Mouse (Mus musculus) WW6 (cell line): Measurements from ENCODE around the gene Exoc6b.

Source experiments
- DNase-seq: peaks from one replicate; pipeline ENCODE4 v3.0.0-alpha.2; 2013; ENCODE audit warnings: low read depth, low spot score

Gene Exoc6b

DNA sequence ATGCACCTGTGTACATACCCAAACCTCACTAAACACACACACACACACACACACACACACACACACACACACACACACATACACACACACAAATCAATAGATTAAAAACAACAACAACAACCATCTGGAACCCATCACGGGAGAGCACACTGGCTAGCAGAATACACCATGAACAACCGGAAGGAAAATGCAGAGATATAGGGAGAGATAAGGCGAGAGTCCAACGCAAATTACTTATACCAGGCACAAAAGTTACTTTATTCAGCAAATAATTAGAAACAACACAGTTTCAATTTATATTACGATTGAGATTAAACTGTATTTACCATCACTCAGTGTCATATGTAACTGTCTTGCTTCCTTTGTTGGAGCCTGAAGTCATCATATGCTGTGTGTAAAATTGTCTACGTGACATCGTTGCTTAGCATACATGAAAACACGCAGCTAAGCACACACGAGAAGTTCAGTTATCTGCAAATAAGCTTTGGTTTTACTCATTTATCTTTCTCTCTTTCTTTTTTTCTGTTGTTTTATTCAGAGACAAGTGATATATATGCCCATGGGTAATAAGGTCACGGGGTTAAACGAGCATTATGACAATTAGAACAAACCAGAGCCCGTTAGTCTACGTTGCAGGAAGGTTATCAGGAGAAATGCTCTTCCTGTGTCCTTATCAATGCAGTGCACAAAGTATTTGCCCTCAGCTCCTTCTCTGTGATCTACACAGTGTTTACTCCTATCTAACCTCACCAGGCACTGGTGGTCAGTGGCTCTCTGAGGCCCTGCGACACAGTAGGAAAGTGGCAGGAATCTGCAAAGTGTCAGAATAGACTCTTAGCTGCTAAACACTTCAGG lies 186.4 kb downstream of the Exoc6b start:
- no peak for DNase-seq

DNA sequence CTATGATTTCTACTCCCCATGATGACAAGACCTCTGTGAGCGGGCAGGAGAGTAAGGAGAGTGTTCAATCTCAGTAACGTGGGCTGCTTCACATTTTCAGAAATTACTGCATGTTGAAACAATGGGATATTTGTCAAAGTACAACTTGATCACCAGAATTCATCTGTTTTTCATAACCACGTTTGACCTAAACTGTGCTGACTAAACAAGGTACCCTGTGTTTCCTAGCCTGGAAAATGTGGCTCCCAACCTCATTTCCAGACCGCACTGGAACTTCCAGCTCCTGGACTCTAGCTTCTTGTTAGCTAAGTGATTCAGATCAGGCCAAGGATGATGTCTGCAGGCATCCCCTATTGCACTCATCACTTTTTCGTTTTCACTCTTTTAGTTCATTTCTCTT lies 193.4 kb downstream of the Exoc6b start:
- DNase-seq, result no peak

DNA sequence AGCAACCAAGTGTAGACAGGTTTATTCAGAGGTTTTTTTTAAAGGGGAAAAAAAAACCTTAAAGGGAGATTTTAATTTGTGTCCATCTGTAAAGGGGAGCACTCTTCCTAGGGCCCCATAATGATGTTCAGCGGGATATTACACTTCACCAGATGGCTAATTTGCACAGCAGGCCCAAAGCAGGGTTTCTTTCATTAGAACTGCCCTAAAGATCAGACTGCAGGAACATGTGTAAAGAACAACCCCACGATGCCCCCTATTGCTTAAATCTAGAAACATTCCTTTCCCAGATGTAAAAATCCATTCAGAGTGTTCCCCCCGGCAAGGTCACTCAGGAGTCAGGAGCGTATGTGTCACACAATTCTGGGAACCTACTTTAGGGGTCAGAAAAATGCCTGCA lies 202.2 kb downstream of the Exoc6b start:
- no peak for DNase-seq

DNA sequence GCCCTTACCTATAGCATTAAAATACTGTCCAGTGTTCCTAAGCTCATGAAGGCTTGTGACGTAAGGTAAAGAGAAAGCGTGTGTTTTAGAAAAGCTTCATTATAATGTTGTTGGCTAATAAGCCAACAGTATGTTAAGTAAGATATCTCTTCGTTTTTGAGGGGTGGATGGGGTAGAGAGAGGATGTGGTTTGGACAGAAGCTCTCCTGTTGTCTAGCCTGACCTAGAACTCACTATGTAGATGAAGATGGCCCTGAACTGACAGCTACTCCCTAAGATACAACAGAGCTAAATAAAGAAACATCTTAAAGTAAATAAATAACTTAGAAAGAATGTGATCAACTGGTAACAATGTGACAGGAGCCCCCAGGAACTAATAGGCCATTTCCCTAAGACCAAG lies 204.7 kb downstream of the Exoc6b start:
- no peak for DNase-seq

DNA sequence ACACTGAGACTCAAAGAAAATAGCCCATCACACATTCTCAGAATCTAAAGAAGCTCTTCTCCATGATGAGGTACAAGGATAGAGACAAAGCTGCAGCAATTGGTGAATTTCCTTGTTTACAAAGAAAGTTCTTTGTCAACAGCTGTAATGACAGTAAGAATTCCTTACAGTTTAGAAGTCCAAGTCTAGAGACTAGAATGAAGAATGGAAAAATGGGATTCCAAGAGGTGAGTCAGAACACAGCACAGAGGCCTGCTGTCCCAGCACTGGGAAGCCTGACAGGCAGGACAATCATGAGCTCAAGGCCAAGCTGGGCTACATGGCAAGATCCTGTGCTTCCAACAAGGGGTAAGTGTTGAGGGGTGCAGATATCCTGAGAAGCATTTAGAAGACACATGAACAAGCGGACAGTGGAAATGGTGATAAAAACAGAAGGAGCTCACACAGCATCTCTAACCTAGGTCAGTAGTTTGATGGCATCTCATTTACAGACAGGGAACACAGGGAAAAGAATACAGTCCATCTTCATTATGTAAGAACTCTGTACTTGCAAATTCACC lies 205.4 kb downstream of the Exoc6b start:
- DNase-seq, result no peak

DNA sequence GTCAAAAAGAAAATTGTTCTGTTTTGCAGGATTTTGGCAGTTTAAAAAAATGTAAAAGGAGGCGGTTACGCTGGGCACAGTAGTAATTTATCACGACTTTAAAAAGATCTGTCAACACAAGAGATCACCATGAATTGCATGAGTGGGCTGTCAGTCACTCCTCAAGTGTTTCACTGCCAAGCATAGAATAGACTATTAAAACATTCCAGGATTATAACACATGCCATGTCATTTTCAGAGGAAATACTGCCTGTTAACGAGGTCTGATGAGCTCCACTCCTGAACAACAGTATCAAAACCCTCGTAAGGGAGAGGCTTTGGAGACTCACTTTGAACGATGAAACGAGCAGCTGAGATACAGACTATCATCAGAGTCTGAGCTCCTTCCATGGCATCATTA lies 223.6 kb downstream of the Exoc6b start:
- no peak for DNase-seq

DNA sequence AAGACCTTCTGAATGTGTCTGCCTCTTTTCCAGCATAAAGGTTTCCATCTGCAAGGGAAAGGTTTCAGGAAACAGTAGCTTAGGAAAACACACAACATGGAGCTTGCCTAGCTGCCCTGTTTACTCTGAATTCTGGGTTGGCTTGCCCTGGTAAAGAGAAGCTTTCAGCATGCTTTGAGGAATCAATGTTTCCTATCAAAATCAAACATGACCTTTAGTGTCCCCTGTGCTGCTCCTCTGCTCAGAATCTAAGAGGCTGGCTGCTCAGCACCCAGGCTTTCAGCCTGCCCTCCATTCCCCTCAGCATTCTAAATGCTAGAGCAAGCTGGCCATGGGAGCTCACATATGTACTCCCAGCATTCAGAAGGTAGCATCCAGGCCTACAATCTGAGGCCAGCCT lies 228.2 kb downstream of the Exoc6b start:
- no peak for DNase-seq

DNA sequence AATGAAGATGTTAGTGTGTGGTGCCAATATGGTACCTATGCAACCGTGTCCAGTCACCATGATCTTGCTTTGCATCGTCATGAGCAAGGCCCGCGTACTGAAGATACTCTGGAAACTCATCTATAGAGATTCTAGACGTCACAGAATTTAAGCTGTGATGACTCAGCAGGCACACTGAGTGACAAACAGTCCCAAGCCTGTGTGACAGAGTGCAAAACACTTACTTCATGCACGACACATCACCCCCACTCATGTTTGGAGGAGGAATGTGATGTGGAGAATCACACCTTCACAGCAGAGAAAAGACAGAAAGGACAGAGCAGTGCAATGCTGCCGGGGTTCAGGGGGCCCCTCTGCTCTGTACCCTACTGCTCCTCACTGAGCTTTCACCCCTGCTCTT lies 261.8 kb downstream of the Exoc6b start:
- DNase-seq, result no peak

DNA sequence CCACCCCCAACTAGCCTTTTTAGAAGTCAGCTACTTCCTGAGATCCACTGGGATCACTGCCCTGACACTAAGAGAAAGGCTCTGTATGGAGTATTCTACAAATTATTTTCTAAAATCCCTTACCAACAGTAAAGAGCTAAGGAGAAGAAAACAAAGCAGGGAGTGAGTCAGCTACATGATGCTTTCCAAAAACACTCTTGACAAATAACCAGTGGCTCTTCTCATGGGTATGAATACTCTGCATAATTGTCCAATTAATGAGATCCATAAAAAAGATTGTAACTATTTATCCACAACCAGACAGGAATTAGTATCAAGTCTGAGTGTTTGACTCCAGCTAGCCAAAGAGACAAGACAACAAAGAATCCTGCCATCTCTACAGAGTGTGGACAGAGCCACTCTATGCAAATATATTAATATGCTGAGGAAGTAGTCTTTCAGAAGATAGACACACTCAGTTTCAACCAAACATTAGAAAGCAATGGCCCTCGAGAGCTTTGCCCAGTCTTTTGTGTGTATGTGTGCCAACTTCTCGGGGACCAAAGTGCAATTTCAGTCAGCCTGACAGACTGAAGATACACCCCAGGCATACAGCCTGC lies 263.1 kb downstream of the Exoc6b start:
- no peak for DNase-seq

DNA sequence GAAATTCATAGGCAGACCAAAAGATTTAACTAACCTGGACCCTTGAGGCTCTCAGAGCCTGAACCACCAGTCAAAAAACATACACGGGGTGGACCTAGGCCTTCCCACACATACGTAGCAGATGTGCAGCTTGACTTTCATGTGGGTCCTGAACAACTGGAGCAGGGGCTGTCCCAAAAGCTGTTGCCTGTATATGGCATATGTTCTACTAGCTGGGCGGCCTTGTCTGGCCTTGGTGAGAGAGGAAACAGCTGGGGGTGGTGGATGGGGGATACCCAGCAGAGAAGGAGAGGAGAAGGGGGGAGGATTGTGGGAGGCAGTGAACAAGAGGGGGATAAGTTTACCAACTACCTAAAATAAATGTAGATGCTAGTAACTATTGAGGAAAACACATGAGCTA lies 270.6 kb downstream of the Exoc6b start:
- DNase-seq, result no peak

DNA sequence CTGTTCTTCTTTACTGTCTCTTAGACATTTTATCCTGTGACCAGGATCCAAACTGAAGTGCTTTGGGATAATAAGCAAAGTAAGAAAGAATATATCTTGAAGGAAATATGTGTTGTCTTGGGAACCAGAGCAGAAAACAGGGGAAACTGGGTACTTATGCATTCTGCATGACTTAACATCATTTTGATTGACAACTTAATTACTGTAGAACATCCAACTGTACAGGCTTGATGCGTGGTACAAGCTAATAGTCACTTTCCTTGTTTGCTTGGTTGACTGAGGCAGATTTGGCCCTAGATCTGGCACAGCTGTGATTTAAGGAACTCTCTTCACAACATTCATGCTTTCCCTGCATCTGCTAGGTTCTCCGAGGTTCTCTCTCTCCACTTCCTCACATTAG lies 285.3 kb downstream of the Exoc6b start:
- DNase-seq, result no peak

DNA sequence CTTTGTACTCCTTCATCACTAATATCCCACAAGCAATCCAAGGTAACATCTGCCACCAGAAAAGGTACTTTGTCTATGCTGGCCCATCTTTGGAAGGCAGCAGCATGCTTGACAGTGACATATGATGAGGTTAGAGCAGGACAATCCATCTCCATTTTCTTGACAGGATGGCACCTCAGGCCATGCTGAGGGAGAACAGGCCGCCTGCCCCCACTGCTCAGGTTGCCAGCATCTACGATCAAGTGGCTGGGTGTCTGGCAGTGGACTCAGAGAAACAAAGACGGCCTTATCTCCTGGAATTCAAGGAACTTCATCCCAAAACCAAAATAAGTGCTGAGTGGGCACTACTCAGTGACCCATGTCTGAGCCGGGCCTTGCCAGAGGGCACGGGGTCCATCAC lies 289.3 kb downstream of the Exoc6b start:
- DNase-seq, result no peak

DNA sequence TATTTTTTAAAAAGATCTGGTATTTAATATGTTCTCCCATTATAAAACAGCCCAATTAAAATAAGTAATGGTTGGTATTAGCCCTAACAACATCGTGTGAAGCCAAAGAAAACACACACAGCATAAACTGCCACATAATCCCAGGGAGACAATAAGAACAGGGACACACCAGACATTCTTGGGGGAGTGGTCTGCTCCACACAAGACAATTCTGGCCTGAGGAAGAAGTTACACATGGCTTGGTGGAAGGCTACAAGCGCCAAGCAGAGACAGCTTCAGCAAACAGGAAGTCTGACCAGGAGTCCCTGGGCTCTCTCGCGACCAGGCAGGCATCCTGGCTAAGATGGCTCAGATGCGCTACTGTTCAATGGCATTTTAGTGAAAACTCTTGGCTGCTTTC lies 290.3 kb downstream of the Exoc6b start:
- DNase-seq, result no peak

DNA sequence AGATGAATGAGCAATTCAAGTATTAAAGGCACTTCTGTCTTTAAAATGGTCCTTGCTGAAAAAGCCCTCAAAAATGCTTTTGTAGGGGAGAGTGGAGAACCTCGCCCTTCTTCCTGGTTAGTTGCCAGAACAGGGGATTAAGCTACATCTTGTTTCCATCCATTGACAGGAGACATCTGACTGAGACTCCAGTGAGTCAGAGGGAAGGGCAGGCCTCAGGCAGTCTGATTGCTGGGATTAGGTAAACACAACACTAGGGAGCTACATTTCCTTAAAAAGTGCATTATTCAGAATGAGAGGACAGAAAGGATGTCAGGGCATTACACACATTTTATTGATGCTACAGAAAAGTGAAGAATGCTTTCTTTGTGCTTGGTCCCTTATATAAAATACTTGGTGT lies 293.4 kb downstream of the Exoc6b start:
- DNase-seq, result no peak

DNA sequence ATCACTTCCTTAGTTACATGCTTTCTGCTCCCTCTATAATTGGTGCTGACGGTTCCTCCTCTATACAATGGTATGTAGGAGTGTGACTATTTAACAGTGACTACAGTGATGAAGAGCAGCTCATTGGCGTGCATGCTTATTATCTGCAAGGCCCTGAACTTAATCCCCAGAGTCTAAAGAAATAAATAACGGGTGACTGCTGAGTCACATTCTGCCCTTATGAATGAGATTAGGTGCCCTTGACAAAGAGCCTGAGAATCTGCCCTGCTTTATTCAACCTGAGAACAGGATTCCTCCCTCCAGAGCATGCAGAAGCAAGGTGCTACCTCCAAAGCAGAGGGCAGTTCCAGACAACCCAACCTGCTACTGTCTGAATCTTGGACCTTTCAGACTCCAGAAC lies 314.0 kb downstream of the Exoc6b start:
- no peak for DNase-seq

DNA sequence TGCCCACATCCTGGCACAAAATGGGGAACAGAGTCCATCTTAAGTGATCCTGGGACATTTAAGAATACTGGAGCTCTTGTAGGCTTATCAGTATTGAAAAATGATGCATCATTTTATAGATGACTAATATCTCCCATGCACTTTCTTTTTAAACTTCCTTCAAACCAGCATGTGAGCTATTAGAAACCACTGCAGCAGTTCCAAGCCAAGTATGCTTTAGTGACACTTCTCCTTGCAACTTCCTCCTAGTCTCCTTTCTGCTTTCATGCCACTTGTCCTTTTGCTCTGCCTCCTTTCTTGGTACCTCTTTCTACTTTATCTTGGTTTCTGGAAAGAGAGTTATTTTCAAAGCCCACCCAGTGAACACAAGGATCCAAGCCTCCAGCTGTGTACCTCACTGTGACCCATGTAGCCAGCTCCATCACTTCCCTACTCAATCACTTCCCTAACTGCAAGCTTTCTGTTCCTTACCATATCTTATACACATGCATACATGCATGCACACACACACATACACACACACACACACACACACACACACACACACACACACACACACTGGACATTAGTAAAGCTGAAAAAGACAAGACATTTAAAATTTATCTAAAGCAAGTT lies 316.4 kb downstream of the Exoc6b start:
- no peak for DNase-seq

DNA sequence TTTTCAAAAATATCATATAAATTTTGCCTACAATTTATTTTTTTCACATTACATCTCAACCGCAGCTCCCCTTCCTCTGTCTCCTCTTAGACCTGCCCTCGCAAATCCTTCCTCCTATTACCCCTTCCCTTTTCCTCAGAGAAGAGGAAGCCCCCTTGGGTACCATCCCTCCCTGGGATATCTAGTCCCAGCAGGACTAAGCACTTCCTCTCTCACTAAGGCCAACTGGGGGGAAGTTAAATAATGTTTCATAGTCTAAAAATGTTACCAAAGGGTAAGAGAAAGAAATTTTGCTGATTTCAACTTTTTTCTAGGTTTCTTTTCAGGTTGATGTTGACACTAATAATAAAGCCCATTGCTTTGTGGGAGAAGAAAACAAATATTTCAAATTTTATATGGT lies 317.9 kb downstream of the Exoc6b start:
- DNase-seq, result no peak

DNA sequence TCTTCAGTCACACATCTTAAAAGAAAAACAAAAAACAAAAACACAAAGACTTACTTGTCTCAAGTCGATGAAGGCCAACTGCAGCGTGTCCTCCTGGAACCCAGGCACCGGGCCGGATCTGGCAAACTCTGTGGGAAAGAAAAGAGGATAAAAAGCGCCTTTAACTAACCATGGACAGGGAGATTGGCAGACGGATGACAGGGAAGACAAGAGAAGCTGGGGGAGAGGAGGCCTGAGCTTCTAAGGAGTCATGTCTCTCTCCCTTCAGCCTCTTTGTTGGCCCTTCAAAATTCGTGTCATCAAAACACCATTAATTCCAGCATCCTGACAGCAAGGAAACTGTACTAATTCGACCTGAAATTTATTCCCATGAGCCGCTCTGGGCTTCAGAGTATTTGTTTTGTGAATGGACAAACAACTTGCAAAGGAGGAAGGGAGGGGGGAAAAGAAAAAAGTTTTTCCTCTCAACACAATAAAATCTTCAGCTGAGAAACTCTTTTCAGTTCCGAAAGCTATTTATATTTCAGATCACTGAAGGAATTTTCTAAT lies 322.4 kb downstream of the Exoc6b start:
- DNase-seq, result no peak

DNA sequence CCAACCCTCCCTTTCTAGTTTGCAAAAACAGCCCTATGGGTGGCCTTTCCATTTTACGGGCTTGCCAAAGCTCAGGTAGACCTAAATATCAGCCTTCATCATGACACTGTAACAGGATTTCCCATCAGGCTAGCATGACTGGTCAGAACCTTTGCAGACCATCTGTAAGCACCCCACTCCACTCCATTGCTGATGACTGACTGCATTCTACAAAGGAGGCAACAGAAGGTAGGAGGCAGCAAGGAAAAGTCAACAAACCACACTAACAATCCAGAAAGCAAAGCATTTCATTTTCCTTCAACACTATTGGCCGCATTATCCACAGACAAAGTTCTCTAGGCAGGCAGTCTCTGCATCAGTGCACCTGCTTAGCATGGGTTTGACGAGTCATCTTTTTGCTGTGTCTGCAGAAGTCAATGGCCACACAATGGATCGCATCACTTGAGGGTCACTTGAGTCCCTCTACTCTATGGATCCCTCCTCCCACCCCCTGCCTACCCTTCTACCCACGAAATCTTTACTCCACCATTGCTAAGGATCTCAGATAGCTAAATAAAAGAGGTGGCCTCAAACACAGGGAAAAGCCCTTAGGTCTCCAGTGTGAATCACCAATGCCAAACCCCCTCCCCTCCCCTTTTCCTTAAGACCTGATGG lies 323.0 kb downstream of the Exoc6b start:
- no peak for DNase-seq

DNA sequence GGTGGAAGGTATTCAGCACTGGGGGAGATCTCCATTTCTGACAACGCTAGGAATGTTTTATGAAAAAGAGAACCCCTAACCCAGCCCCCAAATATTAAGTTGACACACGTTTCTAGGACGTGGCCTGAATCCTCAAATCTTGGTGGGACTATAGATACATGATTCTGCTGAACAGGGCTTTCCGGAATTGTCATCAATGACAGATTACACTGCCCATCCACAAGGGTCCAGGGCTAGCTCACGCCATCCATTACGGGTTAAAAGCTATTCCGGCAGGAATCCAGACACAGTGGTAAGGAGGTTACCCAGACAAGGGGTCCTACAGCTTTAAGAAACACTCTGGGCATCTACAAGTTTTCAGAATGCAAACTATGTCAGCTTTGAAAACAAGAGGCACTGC lies 323.7 kb downstream of the Exoc6b start:
- DNase-seq, result no peak

DNA sequence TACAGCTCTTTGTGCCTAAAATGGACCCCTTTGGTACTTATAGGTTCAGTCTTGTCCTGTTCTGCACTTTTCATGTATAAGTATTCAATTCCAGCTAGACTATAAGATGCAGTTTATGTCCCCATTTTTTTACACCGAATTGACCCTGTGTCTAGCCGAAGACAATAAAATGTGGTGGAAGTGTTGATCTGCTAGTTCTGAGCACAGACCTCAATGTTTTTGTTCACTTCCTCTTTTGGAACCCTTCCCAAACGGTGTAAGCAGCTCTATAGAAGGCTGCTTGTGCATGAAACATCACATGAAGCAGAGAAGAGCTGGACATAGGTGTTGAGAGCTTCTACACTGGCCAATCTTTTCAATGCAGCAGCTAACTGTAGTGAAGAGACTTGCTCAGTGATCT lies 327.1 kb downstream of the Exoc6b start:
- DNase-seq, result no peak

DNA sequence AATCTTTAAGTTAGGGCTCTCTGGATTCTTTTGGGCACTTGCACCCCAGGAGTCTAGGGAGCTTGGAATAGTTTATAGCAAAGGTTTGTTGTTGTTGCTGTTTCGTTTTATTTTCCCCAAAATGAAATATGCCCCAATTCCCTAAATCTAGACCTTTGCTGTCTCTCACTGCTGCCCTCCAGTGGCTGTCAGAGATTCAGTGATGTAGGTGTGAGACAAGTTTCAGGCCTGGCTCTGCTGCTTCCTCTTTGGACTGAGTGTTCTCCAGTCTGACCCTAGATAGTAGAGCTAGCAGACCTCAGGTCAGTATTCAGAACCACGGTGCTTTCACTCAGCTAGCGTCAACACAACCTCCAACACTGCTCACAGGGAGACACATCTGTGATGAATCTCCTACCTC lies 332.4 kb downstream of the Exoc6b start:
- DNase-seq, result no peak
